Mouse (Mus musculus) kidney, embryonic 15.5 days (tissue): ENCODE results near the gene Mrgpra2b. TPM values are rescaled to one million over a fixed set of nuclear protein-coding genes. Genes with fewer than 3 reads are reported as not detected.
"Not testable (repeated sequence)": the region's sequence is repeated elsewhere in the genome, so short reads cannot be mapped to it uniquely, and the experiment has no call there.

ENCODE experiments used
- ATAC-seq: fragments of 200-750 bp; cut with Nextera tagmentation; replicated peaks from 2 replicates; pipeline ENCODE4 v1.8.0; 2017; ENCODE audit warnings: moderate TSS enrichment; ENCODE audit not compliant: low FRiP score
- H3K27ac ChIP-seq: fragments of 300-500 bp; sonication (generic); 2 replicates; pipeline ENCODE4 v1.5.1; 2015; ENCODE audit warnings: mild to moderate bottlenecking, inconsistent platforms
- H3K27me3 ChIP-seq: fragments of 300-500 bp; sonication (generic); 2 replicates; pipeline ENCODE4 v1.6.1; 2015; ENCODE audit warnings: inconsistent platforms
- H3K36me3 ChIP-seq: fragments of 300-500 bp; sonication (generic); 2 replicates; pipeline ENCODE4 v1.6.1; 2015; ENCODE audit warnings: inconsistent platforms
- H3K4me1 ChIP-seq: fragments of 300-500 bp; sonication (generic); 2 replicates; pipeline ENCODE4 v1.6.1; 2015; ENCODE audit warnings: inconsistent platforms
- H3K4me2 ChIP-seq: fragments of 300-500 bp; sonication (generic); 2 replicates; pipeline ENCODE4 v1.6.1; 2015; ENCODE audit warnings: moderate library complexity, mild to moderate bottlenecking, inconsistent platforms
- H3K4me3 ChIP-seq: fragments of 300-500 bp; sonication (generic); replicated peaks from 2 replicates; pipeline ENCODE4 v1.5.1; 2015; ENCODE audit warnings: mild to moderate bottlenecking, inconsistent platforms
- H3K9ac ChIP-seq: fragments of 300-500 bp; sonication (generic); 2 replicates; pipeline ENCODE4 v1.6.1; 2015; ENCODE audit warnings: mild to moderate bottlenecking, inconsistent platforms
- H3K9me3 ChIP-seq: fragments of 300-500 bp; sonication (generic); replicated peaks from 2 replicates; pipeline ENCODE4 v1.6.1; 2016; ENCODE audit warnings: inconsistent platforms
- WGBS: fragments of 180-500 bp; shearing (Covaris S2); methylation state at CpG from one replicate; pipeline ENCODE4 v1.1.7; 2015; ENCODE audit warnings: mixed read lengths; 5-methylcytosine and 5-hydroxymethylcytosine counted together
- polyA plus RNA-seq: library from polyadenylated mRNA; unstranded; fragments of >200 nt; fragmentation: Nextera tagmentation; extraction: Ambion mirVana; gene quantifications from 2 replicates; pipeline ENCODE4 v1.2.1, GENCODE M21; 2015

Gene Mrgpra2b
- not detected in 2 replicates for polyA plus RNA-seq

DNA sequence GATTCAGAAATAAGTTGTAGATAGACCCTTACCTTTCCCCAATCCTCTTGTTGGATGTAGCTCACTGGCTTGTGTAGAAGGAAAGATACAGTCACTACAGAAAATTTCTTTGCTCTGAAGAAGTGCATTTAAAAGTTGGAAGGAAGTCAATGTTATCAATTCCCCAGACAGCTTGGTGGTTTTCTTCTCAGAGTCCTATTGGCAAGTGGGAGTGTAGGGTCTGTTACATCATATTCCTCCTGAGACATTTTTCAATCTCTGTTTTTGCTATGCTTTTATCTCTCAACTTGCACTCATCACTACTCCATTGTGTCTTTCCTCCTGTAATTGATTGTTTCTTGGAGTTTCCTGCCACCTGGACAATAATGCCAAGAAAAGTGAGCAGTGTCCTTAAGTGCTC lies at the start of gene Mrgpra2b:
Gene Mrgpra2b (minus strand): TSS at position 101 of the 400 bp plus-strand sequence.
- Histone ChIP-seq H3K27me3 (no peaks in the 10 kb centered on the region), H3K36me3 (no peaks in the 10 kb centered on the region), H3K4me3 (no peak within 1 kb of the TSS), H3K9ac (no peak within 1 kb of the TSS), H3K27ac (no peak within 1 kb of the TSS), H3K9me3 (0 out of 2 replicates have a peak, but pooled peaks cover 4% of the 10 kb centered on the region), H3K4me2 (no peak within 1 kb of the TSS), H3K4me1 (no peaks in the 10 kb centered on the region)
- no peak for ATAC-seq

DNA sequence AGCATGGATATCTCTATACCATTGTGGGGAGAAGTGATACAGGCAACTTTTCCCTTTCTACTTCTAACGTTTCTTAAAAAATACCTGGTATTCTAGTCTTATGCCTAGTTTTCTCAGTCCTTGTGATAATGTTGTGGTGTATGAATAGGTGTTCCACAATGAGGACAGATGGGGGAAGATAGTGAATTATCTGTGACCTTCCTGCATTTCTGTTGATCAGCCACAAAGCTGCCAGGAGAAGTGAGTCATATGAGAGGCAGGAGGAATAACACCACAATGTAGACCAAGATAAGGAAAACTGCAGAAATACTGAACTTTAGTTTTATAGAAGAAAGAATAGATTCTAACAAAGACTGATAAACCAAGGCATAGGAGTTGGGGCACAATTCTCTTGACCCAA lies 12.3 kb downstream of the Mrgpra2b start:
- no peak overlapping the region for H3K27ac ChIP-seq
- no peaks in the 10 kb centered on the region for H3K36me3 ChIP-seq
- WGBS: 84% methylated on average over 1 of the region's 1 CpGs
- H3K9ac ChIP-seq: no peak overlapping the region
- no peak overlapping the region for H3K4me3 ChIP-seq
- no peaks in the 10 kb centered on the region for H3K4me1 ChIP-seq
- no peak for ATAC-seq
- H3K27me3 ChIP-seq: no peaks in the 10 kb centered on the region
- no peak overlapping the region for H3K4me2 ChIP-seq
- peaks cover 4% of the 10 kb centered on the region; the same call in 1 of the 2 replicates for H3K9me3 ChIP-seq

DNA sequence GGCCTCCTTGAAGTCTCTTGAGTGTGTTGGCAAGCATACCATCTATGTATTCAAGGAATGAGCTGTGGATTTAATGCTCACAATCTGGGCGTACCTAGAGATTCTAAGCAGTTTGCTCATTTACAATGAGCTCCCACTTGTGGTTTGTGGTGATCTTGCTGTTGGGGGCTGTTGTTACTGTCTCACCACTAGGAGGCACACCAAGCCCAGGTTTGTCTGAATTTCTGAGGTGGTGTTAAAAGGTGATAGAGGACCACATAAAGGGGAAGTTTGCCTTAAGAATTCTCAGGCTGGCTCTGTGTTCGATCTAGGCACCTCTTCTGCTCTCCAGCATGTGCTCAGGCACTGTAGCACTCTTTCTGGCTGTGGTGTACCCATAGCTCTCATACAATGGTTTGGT lies 13.6 kb downstream of the Mrgpra2b start:
- H3K27ac ChIP-seq: no peak overlapping the region
- no peak overlapping the region for H3K4me3 ChIP-seq
- H3K36me3 ChIP-seq: no peaks in the 10 kb centered on the region
- no peak overlapping the region for H3K4me2 ChIP-seq
- no peaks in the 10 kb centered on the region for H3K4me1 ChIP-seq
- 78% methylated on average over 2 of the region's 2 CpGs for WGBS
- peaks cover 4% of the 10 kb centered on the region; the same call in 1 of the 2 replicates for H3K9me3 ChIP-seq
- no peaks in the 10 kb centered on the region for H3K27me3 ChIP-seq
- H3K9ac ChIP-seq: no peak overlapping the region
- no peak for ATAC-seq

DNA sequence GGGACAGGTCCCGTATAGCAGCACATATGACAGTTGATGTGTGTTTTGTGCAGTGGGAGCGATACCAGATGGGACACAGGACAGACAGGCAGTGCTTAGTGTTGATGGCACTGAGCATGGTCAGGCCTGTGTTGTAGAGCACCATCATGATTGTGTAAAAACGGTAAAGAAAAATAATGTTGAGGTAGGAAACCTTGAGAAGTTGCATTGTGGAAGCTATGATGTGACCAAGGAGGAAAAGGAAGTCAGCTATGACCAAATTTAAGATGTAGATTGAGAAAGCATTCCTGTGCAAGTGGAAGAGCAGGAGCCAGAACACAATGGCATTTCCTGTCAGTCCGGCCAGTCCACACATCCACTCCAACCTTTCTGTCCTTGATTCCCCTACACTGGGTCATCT lies 25.7 kb downstream of the Mrgpra2b start:
- Histone ChIP-seq H3K4me2 (no peak overlapping the region), H3K27ac (no peak overlapping the region), H3K27me3 (no peaks in the 10 kb centered on the region), H3K9me3 (peaks cover 4% of the 10 kb centered on the region), H3K4me1 (no peaks in the 10 kb centered on the region), H3K4me3 (no peak overlapping the region), H3K36me3 (no peaks in the 10 kb centered on the region), H3K9ac (no peak overlapping the region)
- ATAC-seq: no peak
- 88% methylated on average over 4 of the region's 4 CpGs for WGBS

DNA sequence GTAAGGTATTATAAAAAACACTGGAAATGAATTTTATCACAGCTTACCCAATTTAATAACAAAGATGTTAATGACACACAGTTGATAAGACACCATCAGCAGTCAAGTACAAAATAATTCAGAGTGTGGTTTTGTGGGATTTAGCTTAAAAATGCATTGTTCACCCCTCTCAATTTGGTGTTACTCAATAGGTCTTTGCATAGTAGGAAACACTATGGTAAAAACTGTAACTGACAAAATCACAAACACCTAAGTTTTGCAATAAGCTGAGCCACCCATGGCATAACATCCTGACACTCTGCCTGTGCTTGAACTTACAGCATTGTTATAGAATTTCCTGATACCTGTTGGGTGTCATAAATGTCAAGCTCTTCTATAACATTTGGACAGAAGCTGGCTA lies 37.4 kb downstream of the Mrgpra2b start:
- H3K4me1 ChIP-seq, ATAC-seq, H3K4me3 ChIP-seq, H3K36me3 ChIP-seq, H3K9ac ChIP-seq, H3K4me2 ChIP-seq, H3K27ac ChIP-seq, H3K27me3 ChIP-seq, H3K9me3 ChIP-seq: not testable (repeated sequence)

DNA sequence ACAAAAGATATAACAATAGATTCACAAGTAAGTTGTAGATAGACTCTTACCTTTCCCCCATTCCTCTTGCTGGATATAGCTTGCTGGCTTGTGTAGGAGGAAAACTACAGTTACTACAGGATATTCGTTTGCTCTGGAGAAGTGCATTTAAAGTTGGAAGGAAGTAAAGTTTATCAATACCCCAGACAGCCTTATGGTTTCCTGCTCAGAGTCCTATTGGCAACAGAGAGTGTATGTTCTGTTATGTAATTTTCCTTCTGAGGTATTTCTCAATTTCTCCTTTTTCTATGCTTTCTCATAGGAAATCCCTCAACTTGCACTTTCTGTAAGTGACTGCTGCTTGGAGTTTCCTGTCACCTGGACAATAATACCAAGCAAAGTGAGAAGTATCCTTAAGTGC lies 39.2 kb downstream of the Mrgpra2b start:
- H3K4me1 ChIP-seq, H3K27me3 ChIP-seq, H3K27ac ChIP-seq, ATAC-seq, H3K9ac ChIP-seq, H3K4me3 ChIP-seq, H3K4me2 ChIP-seq, H3K36me3 ChIP-seq, H3K9me3 ChIP-seq: not testable (repeated sequence)
- no CpG with 5 or more reads among the region's 1 CpGs for WGBS

DNA sequence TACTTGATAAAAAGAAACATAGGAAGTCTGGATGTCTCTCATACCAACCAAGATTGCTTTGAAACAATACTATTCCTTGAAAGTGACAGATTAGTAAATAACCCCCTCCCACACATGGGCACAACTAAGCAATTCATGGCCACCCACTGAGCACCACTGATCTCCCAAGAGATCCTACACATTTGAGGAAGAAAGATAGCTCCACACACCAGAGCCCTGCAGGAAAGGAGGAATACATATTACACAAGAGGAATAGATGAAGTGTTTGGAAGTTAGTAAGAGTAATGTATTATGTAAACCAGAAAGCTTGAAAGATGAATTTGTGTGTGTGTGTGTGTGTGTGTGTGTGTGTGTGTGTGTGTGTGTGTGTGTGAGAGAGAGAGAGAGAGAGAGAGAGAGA lies 45.5 kb downstream of the Mrgpra2b start:
- H3K27me3 ChIP-seq, H3K9me3 ChIP-seq, H3K27ac ChIP-seq, ATAC-seq, H3K4me1 ChIP-seq, H3K9ac ChIP-seq, H3K4me3 ChIP-seq, H3K4me2 ChIP-seq, H3K36me3 ChIP-seq: not testable (repeated sequence)

DNA sequence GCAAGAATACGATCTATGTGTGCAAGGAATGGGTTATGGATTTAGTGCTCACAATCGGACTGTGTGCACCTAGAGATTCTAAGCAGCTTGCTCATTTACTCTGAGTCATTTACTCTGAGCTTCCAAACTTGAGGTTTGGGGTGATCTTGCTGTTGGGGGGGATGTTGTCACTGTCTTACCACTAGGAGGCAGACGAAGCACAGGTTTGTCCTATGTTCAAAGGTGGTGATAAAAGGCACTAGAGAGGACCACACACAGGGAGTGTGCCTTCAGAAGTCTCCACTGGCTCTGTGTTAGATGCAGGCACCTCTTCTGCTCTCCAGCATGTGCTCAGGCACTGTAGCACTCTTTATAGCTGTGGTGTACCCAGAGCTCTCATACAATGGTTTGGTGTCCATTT lies 54.8 kb downstream of the Mrgpra2b start:
- not testable (repeated sequence) for H3K4me2 ChIP-seq, H3K4me3 ChIP-seq, H3K9ac ChIP-seq, ATAC-seq, H3K36me3 ChIP-seq, H3K27ac ChIP-seq, H3K4me1 ChIP-seq, H3K27me3 ChIP-seq, H3K9me3 ChIP-seq
- WGBS: 67% methylated on average over 2 of the region's 3 CpGs

DNA sequence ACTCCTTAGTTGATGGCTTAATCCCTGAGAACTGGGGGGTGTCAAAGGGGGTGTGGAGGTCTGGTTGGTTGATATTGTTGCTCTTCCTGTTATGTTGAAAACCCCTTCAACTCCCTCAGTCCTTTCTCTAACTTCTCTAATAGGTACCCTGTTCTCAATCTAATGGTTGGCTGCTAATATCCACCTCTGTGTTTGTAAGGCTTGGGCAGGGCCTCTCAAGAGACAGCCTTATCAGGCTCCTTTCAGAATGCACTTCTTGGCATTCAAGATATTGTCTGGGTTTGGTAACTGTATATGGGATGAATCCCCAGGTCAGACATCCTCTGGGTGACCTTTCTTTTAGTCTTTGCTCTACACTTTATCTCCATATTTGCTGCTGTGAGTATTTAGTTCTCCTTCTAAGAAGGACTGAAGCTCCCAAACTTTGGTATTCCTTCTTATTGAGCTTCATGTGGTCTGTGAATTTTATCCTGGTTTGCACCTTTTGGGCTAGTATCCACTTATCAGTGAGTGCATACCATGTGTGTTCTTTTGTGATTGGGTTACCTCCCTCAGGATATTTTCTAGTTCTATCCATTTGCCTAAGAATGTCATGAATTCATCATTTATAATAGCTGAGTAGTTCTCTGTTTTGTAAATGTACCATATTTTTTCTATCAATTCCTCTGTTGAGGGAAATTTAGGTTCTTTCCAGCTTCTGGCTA lies 63.2 kb downstream of the Mrgpra2b start:
- H3K27me3 ChIP-seq: not testable (repeated sequence)

DNA sequence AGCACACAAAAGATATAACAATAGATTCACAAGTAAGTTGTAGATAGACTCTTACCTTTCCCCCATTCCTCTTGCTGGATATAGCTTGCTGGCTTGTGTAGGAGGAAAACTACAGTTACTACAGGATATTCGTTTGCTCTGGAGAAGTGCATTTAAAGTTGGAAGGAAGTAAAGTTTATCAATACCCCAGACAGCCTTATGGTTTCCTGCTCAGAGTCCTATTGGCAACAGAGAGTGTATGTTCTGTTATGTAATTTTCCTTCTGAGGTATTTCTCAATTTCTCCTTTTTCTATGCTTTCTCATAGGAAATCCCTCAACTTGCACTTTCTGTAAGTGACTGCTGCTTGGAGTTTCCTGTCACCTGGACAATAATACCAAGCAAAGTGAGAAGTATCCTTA lies 76.6 kb downstream of the Mrgpra2b start, which contains the start of gene Mrgpra2a:
Gene Mrgpra2a (minus strand): TSS at position 125 of the 400 bp plus-strand sequence.
- WGBS: no CpG with 5 or more reads among the region's 1 CpGs
- not testable (repeated sequence) for H3K4me1 ChIP-seq, H3K27ac ChIP-seq, ATAC-seq, H3K27me3 ChIP-seq, H3K4me3 ChIP-seq, H3K36me3 ChIP-seq, H3K4me2 ChIP-seq, H3K9ac ChIP-seq, H3K9me3 ChIP-seq

More for the DNA sequence above, 63.2 kb downstream of the Mrgpra2b start:
- H3K27ac ChIP-seq, H3K4me2 ChIP-seq, H3K4me3 ChIP-seq, H3K9ac ChIP-seq, ATAC-seq, H3K9me3 ChIP-seq, H3K36me3 ChIP-seq, H3K4me1 ChIP-seq: not testable (repeated sequence)

DNA sequence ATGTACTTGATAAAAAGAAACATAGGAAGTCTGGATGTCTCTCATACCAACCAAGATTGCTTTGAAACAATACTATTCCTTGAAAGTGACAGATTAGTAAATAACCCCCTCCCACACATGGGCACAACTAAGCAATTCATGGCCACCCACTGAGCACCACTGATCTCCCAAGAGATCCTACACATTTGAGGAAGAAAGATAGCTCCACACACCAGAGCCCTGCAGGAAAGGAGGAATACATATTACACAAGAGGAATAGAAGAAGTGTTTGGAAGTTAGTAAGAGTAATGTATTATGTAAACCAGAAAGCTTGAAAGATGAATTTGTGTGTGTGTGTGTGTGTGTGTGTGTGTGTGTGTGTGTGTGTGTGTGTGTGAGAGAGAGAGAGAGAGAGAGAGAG lies 82.9 kb downstream of the Mrgpra2b start:
- not testable (repeated sequence) for H3K27ac ChIP-seq, H3K9ac ChIP-seq, H3K36me3 ChIP-seq, H3K4me1 ChIP-seq, H3K27me3 ChIP-seq, ATAC-seq, H3K9me3 ChIP-seq, H3K4me3 ChIP-seq, H3K4me2 ChIP-seq

DNA sequence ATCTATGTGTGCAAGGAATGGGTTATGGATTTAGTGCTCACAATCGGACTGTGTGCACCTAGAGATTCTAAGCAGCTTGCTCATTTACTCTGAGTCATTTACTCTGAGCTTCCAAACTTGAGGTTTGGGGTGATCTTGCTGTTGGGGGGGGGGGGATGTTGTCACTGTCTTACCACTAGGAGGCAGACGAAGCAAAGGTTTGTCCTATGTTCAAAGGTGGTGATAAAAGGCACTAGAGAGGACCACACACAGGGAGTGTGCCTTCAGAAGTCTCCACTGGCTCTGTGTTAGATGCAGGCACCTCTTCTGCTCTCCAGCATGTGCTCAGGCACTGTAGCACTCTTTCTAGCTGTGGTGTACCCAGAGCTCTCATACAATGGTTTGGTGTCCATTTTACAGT lies 92.2 kb downstream of the Mrgpra2b start:
- H3K4me3 ChIP-seq, H3K9ac ChIP-seq, H3K27ac ChIP-seq, H3K4me1 ChIP-seq, H3K27me3 ChIP-seq, H3K4me2 ChIP-seq, ATAC-seq, H3K9me3 ChIP-seq, H3K36me3 ChIP-seq: not testable (repeated sequence)
- WGBS: 24% methylated on average over 1 of the region's 2 CpGs

DNA sequence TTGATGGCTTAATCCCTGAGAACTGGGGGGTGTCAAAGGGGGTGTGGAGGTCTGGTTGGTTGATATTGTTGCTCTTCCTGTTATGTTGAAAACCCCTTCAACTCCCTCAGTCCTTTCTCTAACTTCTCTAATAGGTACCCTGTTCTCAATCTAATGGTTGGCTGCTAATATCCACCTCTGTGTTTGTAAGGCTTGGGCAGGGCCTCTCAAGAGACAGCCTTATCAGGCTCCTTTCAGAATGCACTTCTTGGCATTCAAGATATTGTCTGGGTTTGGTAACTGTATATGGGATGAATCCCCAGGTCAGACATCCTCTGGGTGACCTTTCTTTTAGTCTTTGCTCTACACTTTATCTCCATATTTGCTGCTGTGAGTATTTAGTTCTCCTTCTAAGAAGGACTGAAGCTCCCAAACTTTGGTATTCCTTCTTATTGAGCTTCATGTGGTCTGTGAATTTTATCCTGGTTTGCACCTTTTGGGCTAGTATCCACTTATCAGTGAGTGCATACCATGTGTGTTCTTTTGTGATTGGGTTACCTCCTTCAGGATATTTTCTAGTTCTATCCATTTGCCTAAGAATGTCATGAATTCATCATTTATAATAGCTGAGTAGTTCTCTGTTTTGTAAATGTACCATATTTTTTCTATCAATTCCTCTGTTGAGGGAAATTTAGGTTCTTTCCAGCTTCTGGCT lies 100.7 kb downstream of the Mrgpra2b start:
- H3K4me3 ChIP-seq, H3K4me1 ChIP-seq, H3K9ac ChIP-seq, H3K27ac ChIP-seq, H3K27me3 ChIP-seq, H3K36me3 ChIP-seq, H3K4me2 ChIP-seq, ATAC-seq, H3K9me3 ChIP-seq: not testable (repeated sequence)
